Mouse (Mus musculus): ENCODE data around the gene Erv3. TPM values are rescaled to one million over a fixed set of nuclear protein-coding genes. Genes with fewer than 3 reads are reported as not detected.

Erv3 gene
- polyA plus RNA-seq, 1 experiment from 2014 or later = not detected

GRCm38 (mm10) chr2:131851333-131852092 lies 8.0 kb downstream of the Erv3 start:
- Histone ChIP-seq H3K4me2 (ENCODE audit: low read depth, low read length) (no peak overlapping the region), H3K27ac (ENCODE audit: low read length) (no peak overlapping the region), H3K4me1 (ENCODE audit: control insufficient read depth, insufficient read depth, low read length) (peaks cover 7% of the 10 kb centered on the region), H3K9ac (ENCODE audit: low read length) (no peak overlapping the region), H3K36me3 (ENCODE audit: control insufficient read depth, insufficient read depth) (no peaks in the 10 kb centered on the region), H3K9me3 (replicated peaks; ENCODE audit: control insufficient read depth, low read length) (no peaks in the 10 kb centered on the region), H3K27me3 (ENCODE audit: control insufficient read depth, insufficient read depth, low read length) (no peaks in the 10 kb centered on the region), H3K4me3 (ENCODE audit: low read length) (no peak overlapping the region)
- no peak for ATAC-seq (replicated peaks; ENCODE audit: extremely low read depth, insufficient read depth, low FRiP score)
- 68% methylated on average over 12 of the region's 12 CpGs for WGBS

- Histone ChIP-seq H3K9me3 (replicated peaks; ENCODE audit: control insufficient read depth, low read length) (no peaks in the 10 kb centered on the region), H3K36me3 (ENCODE audit: control insufficient read depth, insufficient read depth) (no peaks in the 10 kb centered on the region), H3K27ac (ENCODE audit: low read length) (no peak overlapping the region), H3K9ac (ENCODE audit: low read length) (no peak overlapping the region), H3K27me3 (ENCODE audit: control insufficient read depth, insufficient read depth, low read length) (no peaks in the 10 kb centered on the region), H3K4me3 (ENCODE audit: low read length) (no peak overlapping the region), H3K4me1 (ENCODE audit: control insufficient read depth, insufficient read depth, low read length) (peaks cover 19% of the 10 kb centered on the region), H3K4me2 (ENCODE audit: low read depth, low read length) (no peak overlapping the region)
- 90% methylated on average over 4 of the region's 4 CpGs for WGBS
- no peak for ATAC-seq (replicated peaks; ENCODE audit: extremely low read depth, insufficient read depth, low FRiP score)
Observed at GRCm38 (mm10) chr2:131850047-131850446, 9.5 kb downstream of the Erv3 start.

DNA sequence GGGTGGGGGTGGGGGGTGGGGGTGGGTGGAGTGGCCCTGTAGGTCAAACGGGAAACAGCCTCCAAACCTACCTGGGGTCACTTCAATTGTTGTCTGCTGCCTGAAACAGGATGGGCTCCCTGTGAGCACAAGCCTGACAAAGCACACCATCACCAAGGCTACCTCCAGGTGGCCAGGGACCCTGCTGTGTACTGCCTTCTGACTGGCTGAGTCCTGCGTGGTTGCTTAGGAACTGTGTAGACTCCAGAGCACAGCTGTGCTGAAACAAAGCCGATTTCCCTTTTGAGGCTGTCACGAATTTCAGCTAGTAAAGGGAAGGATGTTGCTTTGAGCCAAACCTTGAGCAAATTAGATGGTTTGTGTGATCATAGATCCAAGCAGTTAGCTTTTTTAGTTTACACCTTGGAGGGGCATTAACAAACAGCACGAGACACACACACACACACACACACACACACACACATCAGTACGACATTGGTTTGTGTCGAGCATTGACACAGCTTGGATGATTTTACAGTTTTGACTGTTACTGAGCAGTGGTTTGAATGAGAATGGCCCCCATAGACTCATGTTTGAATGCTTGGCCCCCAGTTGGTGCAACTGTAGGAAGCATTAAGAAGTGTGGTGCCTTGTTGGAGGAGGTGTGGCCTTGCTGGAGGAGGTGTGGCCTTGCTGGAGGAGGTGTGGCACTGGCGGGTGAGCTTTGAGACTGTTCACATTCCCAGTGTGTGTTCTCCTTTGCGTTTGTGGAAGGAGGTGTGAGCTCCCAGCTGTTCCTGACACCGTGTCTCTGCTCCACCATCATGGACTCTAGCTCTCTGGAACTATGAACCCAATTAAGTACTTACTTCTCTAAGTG lies 11.8 kb downstream of the Erv3 start:
- Histone ChIP-seq H3K4me1 (ENCODE audit: control insufficient read depth, insufficient read depth, low read length) (peaks cover 19% of the 10 kb centered on the region), H3K4me2 (ENCODE audit: low read depth, low read length) (peak overlapping the region; percentile 13; the same call in 1 of the 2 replicates), H3K9ac (ENCODE audit: low read length) (no peak overlapping the region), H3K36me3 (ENCODE audit: control insufficient read depth, insufficient read depth) (no peaks in the 10 kb centered on the region), H3K9me3 (replicated peaks; ENCODE audit: control insufficient read depth, low read length) (no peaks in the 10 kb centered on the region), H3K27me3 (ENCODE audit: control insufficient read depth, insufficient read depth, low read length) (no peaks in the 10 kb centered on the region), H3K4me3 (ENCODE audit: low read length) (no peak overlapping the region), H3K27ac (ENCODE audit: low read length) (no peak overlapping the region)
- ATAC-seq (replicated peaks; ENCODE audit: extremely low read depth, insufficient read depth, low FRiP score) = peak; percentile 74
- 22% methylated on average over 10 of the region's 10 CpGs for WGBS

DNA sequence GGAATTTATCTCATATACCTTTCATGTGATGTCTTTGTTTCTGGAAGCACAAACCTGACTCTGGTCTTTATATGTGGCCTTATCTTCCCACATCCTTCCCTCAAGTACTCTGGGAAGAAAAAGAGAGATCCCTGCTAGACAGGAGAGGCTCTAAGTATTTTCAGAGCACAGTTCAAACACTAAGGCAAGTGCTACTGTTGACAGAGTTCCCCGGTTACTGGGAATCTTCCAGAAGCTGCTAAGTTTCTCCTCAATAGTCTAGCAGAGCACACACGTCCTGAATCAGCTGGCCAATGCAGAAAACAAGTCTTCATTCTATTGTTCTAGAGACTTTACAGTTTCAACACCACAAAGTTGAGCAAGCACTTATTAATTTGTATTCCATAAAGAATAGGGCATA lies 12.7 kb downstream of the Erv3 start:
- no peaks in the 10 kb centered on the region for H3K36me3 ChIP-seq (ENCODE audit: control insufficient read depth, insufficient read depth)
- H3K4me1 ChIP-seq (ENCODE audit: control insufficient read depth, insufficient read depth, low read length) = peaks cover 19% of the 10 kb centered on the region
- no peaks in the 10 kb centered on the region for H3K27me3 ChIP-seq (ENCODE audit: control insufficient read depth, insufficient read depth, low read length)
- H3K27ac ChIP-seq (ENCODE audit: low read length) = no peak overlapping the region
- ATAC-seq (replicated peaks; ENCODE audit: extremely low read depth, insufficient read depth, low FRiP score) = no peak
- no peak overlapping the region for H3K4me3 ChIP-seq (ENCODE audit: low read length)
- WGBS = 44% methylated on average over 2 of the region's 2 CpGs
- no peak overlapping the region for H3K4me2 ChIP-seq (ENCODE audit: low read depth, low read length)
- H3K9me3 ChIP-seq (replicated peaks; ENCODE audit: control insufficient read depth, low read length) = no peaks in the 10 kb centered on the region
- no peak overlapping the region for H3K9ac ChIP-seq (ENCODE audit: low read length)

DNA sequence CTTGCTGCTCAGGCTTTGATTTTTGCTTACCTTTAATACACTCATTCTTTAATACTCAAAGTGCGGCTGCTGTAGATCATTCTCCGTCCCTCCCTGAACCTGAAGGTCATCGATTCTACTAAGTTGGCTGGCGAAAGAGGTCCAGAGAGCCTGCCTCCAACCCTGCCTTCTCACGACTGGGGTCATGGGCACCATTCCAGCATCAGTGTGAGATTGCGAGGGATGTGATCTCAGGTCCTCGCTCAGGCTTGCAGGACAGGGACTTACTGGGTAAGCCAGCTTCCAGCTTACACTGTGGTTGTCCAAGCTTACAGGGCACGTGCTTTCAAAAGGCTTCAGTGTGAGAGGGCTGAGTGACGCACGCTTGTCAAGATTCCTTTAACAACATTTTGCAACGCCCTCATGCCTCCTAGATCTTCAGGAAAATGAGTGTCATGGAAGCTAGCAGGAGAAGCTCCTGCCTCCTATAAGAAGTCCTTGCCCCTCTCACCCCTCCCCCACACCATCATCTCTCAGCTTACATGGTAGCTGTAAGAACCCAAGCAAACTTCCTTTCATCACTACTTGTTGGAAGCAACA lies 13.3 kb downstream of the Erv3 start:
- 37% methylated on average over 11 of the region's 11 CpGs for WGBS
- H3K4me2 ChIP-seq (ENCODE audit: low read depth, low read length) = peak overlapping the region; percentile 20
- peak; percentile 50; the same call in 1 of the 2 replicates for ATAC-seq (replicated peaks; ENCODE audit: extremely low read depth, insufficient read depth, low FRiP score)
- H3K27me3 ChIP-seq (ENCODE audit: control insufficient read depth, insufficient read depth, low read length) = no peaks in the 10 kb centered on the region
- H3K4me1 ChIP-seq (ENCODE audit: control insufficient read depth, insufficient read depth, low read length) = peaks cover 18% of the 10 kb centered on the region
- no peak overlapping the region for H3K4me3 ChIP-seq (ENCODE audit: low read length)
- H3K36me3 ChIP-seq (ENCODE audit: control insufficient read depth, insufficient read depth) = no peaks in the 10 kb centered on the region
- H3K9ac ChIP-seq (ENCODE audit: low read length) = peak overlapping the region; percentile 3
- peak overlapping the region; percentile 71 for H3K27ac ChIP-seq (ENCODE audit: low read length)
- no peaks in the 10 kb centered on the region for H3K9me3 ChIP-seq (replicated peaks; ENCODE audit: control insufficient read depth, low read length)

- Histone ChIP-seq H3K27ac (ENCODE audit: low read length) (peak overlapping the region; percentile 71), H3K36me3 (ENCODE audit: control insufficient read depth, insufficient read depth) (no peaks in the 10 kb centered on the region), H3K27me3 (ENCODE audit: control insufficient read depth, insufficient read depth, low read length) (no peaks in the 10 kb centered on the region), H3K9ac (ENCODE audit: low read length) (peak overlapping the region; percentile 3), H3K4me3 (ENCODE audit: low read length) (no peak overlapping the region), H3K9me3 (replicated peaks; ENCODE audit: control insufficient read depth, low read length) (no peaks in the 10 kb centered on the region), H3K4me1 (ENCODE audit: control insufficient read depth, insufficient read depth, low read length) (peaks cover 23% of the 10 kb centered on the region), H3K4me2 (ENCODE audit: low read depth, low read length) (peak overlapping the region; percentile 20; the same call in 1 of the 2 replicates)
- 31% methylated on average over 8 of the region's 8 CpGs for WGBS
- peak; percentile 52; the same call in 1 of the 2 replicates for ATAC-seq (replicated peaks; ENCODE audit: extremely low read depth, insufficient read depth, low FRiP score)
Observed at GRCm38 (mm10) chr2:131845671-131846070, 13.9 kb downstream of the Erv3 start.

- H3K9me3 ChIP-seq (replicated peaks; ENCODE audit: control insufficient read depth, low read length) = no peaks in the 10 kb centered on the region
- ATAC-seq (replicated peaks; ENCODE audit: extremely low read depth, insufficient read depth, low FRiP score) = no peak
- H3K36me3 ChIP-seq (ENCODE audit: control insufficient read depth, insufficient read depth) = no peaks in the 10 kb centered on the region
- no peak overlapping the region for H3K27ac ChIP-seq (ENCODE audit: low read length)
- no peaks in the 10 kb centered on the region for H3K27me3 ChIP-seq (ENCODE audit: control insufficient read depth, insufficient read depth, low read length)
- H3K9ac ChIP-seq (ENCODE audit: low read length) = no peak overlapping the region
- no peak overlapping the region for H3K4me2 ChIP-seq (ENCODE audit: low read depth, low read length)
- WGBS = 83% methylated on average over 5 of the region's 5 CpGs
- H3K4me1 ChIP-seq (ENCODE audit: control insufficient read depth, insufficient read depth, low read length) = peaks cover 27% of the 10 kb centered on the region
- H3K4me3 ChIP-seq (ENCODE audit: low read length) = no peak overlapping the region
Observed at GRCm38 (mm10) chr2:131842568-131842967, 17.0 kb downstream of the Erv3 start.

GRCm38 (mm10) chr2:131841321-131841693 lies 18.2 kb downstream of the Erv3 start:
- Histone ChIP-seq H3K9me3 (replicated peaks; ENCODE audit: control insufficient read depth, low read length) (no peaks in the 10 kb centered on the region), H3K4me1 (ENCODE audit: control insufficient read depth, insufficient read depth, low read length) (peaks cover 21% of the 10 kb centered on the region), H3K9ac (ENCODE audit: low read length) (no peak overlapping the region), H3K27me3 (ENCODE audit: control insufficient read depth, insufficient read depth, low read length) (no peaks in the 10 kb centered on the region), H3K36me3 (ENCODE audit: control insufficient read depth, insufficient read depth) (no peaks in the 10 kb centered on the region), H3K27ac (ENCODE audit: low read length) (no peak overlapping the region), H3K4me2 (ENCODE audit: low read depth, low read length) (no peak overlapping the region), H3K4me3 (ENCODE audit: low read length) (no peak overlapping the region)
- ATAC-seq (replicated peaks; ENCODE audit: extremely low read depth, insufficient read depth, low FRiP score) = no peak
- WGBS = 55% methylated on average over 2 of the region's 2 CpGs

Data from heart, embryonic 16.5 days (tissue).